Mouse (Mus musculus) bone marrow, adult 2 months (tissue): ENCODE measurements at regions not wholly inside any gene's neighbourhood (a gene's known extent, or its start where the extent isn't known, plus 50 kb on each side); places are given as distances from the start of the nearest gene placed in this dataset.

Experiments used
- H3K27ac ChIP-seq: fragments of 200-500 bp; 2 replicates; pipeline ENCODE4 v1.5.1; 2012; ENCODE audit warnings: low read depth, mild to moderate bottlenecking, control low read depth, inconsistent platforms, low read length; ENCODE audit not compliant: control insufficient read depth, poor library complexity, insufficient read depth
- H3K4me1 ChIP-seq: fragments of 200-500 bp; 2 replicates; pipeline ENCODE4 v1.6.1; 2011; ENCODE audit warnings: low read length; ENCODE audit not compliant: control insufficient read depth, insufficient read depth
- H3K4me3 ChIP-seq: fragments of 200-500 bp; replicated peaks from 2 replicates; pipeline ENCODE3; 2011; ENCODE audit warnings: mild to moderate bottlenecking, low read depth, low read length, control low read depth; ENCODE audit not compliant: control insufficient read depth
- CTCF ChIP-seq: fragments of 200-500 bp; IDR thresholded peaks from 2 replicates; pipeline ENCODE4 v1.5.1; 2011; ENCODE audit warnings: low read length, control low read depth; ENCODE audit not compliant: control insufficient read depth, insufficient read depth
- POLR2A ChIP-seq: fragments of 200-500 bp; IDR thresholded peaks from 2 replicates; pipeline ENCODE4 v1.6.1; 2011; ENCODE audit warnings: low read depth, mild to moderate bottlenecking, control low read depth, low read length, borderline replicate concordance; ENCODE audit not compliant: control insufficient read depth
- WGBS: fragments of 180-500 bp; shearing (Covaris S2); methylation state at CpG from one replicate; pipeline ENCODE4 v1.1.7; 2018; 5-methylcytosine and 5-hydroxymethylcytosine counted together

DNA sequence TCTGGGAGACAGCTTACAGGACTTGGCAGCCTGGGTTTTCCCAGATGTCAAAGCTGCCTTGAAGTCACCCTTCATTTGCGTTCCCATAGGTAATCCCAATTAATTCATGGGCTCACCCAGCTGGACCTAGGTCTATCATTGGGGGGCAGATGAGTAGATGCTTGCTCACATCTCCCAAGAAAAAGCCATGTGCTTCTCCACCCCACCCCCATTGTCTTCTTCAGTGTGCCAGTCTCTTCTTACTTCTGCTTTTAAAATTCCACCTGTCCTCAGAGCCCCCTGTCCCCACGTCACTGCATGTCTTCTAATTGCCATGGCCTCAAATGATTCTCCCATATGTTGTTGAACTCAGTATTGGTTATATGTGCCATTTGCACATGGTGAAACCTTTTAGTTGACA, 240.9 kb upstream of the Runx1 start:
- Histone ChIP-seq H3K4me1 (no peaks in the 10 kb centered on the region), H3K27ac (no peak overlapping the region), H3K4me3 (no peak overlapping the region)
- 49% methylated on average over 2 of the region's 2 CpGs for WGBS
- TF ChIP-seq CTCF (no peak), POLR2A (no peak)

DNA sequence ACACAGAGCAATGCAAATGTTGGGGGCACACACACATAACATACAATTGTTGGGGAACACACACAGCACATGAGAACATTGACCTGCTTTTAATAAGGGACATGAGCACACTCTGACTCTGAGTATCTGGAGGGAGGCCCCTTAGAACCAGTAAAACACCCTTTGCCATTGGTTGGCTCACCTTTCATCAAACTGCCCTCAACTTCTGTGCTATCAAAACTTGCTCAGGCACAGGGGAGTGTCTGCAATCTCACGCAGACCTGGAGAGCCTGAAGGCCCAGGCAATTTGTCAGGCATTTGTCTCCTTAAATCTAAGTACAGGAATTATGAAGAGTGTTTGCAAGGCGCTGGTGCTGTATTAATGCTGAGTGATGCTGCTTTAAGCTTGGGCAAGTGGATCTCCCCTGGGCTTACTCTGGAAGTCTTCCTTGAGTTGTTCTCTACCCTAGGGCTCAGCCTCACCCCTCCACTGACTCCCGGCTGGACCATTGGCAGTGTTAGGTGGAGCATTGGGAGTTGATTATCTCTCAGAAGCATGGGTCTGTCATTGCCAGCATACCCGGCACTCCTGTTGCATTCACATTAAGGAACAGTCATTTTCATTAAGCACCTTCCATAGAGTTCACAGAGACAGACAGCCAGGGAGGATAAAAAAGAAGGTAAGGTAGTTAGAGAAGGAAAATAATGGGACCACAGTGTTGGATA, 235.7 kb upstream of the Runx1 start:
- Histone ChIP-seq H3K4me3 (no peak overlapping the region), H3K4me1 (no peaks in the 10 kb centered on the region), H3K27ac (no peak overlapping the region)
- TF ChIP-seq CTCF (no peak), POLR2A (no peak)
- WGBS, result 72% methylated on average over 4 of the region's 4 CpGs

DNA sequence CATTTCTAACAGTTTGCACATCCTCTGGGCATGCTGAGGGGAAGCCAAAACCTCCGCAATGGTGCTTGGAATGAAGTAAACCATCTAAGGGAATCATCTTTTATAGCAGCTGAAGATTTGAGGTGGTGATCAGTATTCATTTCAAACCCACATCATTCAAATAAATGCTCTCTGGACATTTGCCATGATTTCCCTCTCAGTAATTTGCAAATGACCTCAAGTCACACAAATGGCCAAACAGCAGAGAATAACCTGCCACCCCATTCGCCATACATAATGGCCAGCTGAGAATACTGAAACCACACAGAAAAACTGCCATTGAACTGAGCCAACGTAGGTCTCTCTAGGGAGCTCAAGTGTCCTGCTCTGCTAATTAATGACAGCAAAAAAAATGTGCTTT, 230.3 kb upstream of the Runx1 start:
- H3K4me3 ChIP-seq, result no peak overlapping the region
- no peak for TF ChIP-seq POLR2A
- no peaks in the 10 kb centered on the region; the same call in 1 of the 2 replicates for H3K4me1 ChIP-seq
- 53% methylated on average over 3 of the region's 3 CpGs for WGBS
- no peak overlapping the region for H3K27ac ChIP-seq

DNA sequence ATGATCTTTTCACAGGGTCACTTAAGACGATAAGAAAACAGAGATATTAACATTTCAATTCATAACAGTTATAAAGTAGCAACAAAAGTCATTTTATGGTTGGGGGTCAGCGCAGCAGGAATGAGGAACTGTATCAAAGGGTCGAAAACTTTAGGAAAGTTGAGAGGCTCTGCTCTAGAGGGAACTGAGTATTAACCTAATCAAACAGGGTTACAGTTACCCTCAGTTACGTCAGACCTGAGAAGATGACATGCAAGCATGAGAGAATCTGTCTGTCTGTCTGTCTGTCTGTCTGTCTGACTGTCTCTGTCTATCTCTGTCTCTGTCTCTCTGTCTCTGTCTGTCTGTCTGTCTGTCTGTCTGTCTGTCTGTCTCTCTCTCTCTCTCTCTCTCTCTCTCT, 229.6 kb upstream of the Runx1 start:
- TF ChIP-seq CTCF (no peak), POLR2A (no peak)
- 50% methylated on average over 4 of the region's 4 CpGs for WGBS
- no peaks in the 10 kb centered on the region; the same call in 1 of the 2 replicates for H3K4me1 ChIP-seq

DNA sequence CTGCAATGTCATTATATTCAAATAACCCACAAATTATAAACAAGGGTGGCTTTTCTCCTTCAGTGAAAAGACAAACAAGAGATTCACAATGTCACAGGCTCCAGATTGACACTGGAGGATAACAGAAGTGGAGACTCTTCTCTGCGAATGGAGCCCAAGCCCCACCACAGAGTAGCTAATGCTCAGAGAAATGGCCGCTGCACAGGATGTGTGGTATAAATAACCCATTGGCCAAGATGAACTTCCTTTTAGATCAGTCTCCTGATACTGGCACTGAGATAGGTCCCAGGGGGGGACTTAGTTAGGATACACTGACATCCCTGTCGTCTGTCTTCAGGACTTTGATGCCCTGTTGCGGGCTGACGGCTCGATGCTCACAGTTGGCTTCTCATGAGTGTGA, 225.3 kb upstream of the Runx1 start:
- H3K4me1 ChIP-seq, result no peaks in the 10 kb centered on the region; the same call in 1 of the 2 replicates
- no peak overlapping the region for H3K27ac ChIP-seq
- no peak overlapping the region for H3K4me3 ChIP-seq
- no peak for TF ChIP-seq CTCF
- no peak for TF ChIP-seq POLR2A
- WGBS, result 38% methylated on average over 6 of the region's 6 CpGs

More for the DNA sequence above, 229.6 kb upstream of the Runx1 start:
- Histone ChIP-seq H3K4me3 (no peak overlapping the region), H3K27ac (no peak overlapping the region)

DNA sequence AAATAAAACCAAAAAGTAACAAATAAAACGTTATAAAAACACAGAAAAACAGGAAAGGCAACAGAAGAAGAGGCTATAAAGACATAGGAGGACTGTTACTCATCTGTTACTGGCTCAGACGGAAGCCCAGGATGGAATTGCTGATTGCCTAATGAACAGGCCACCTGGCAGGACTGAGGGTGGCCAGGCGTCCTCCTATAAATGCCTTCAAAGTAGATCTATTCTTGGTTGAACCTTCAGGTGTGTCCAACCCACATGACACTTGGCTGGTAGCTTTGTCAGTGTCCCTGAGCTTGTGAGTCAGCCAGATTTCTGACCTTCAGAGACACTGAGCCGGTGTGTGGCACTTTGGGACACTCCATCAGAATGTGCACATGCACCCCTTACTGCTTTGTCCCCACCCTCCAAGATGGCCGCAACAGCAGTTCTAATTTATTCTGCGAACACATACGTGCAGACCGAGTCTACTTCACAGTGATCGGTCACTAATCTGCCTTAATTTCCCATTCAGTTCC, 222.5 kb upstream of the Runx1 start:
- H3K4me1 ChIP-seq, result no peaks in the 10 kb centered on the region
- H3K4me3 ChIP-seq, result no peak overlapping the region
- no peak overlapping the region for H3K27ac ChIP-seq
- 82% methylated on average over 9 of the region's 9 CpGs for WGBS
- no peak for TF ChIP-seq CTCF
- no peak for TF ChIP-seq POLR2A

DNA sequence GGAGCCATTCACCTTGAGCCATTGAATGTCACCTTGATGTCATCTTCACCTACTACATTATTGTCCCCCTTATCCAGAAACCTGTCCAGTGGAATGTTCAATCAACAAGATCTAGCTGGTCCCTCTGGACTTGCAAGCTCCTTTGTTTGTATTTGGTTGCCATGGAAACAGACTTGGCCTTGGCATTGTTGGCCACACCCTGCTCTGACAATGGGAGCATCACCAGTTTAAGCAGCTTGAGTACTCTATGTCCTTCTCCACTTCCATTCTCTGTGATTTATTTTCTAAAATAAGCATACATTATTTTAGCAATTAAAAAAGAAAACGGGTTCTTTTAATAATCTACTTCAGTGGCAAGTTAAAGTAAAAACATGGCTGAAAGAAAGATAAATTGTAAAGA, 221.6 kb upstream of the Runx1 start:
- WGBS, result 65% methylated on average over 1 of the region's 1 CpGs
- no peak overlapping the region for H3K27ac ChIP-seq
- H3K4me3 ChIP-seq, result no peak overlapping the region
- H3K4me1 ChIP-seq, result no peaks in the 10 kb centered on the region
- TF ChIP-seq CTCF (no peak), POLR2A (no peak)

DNA sequence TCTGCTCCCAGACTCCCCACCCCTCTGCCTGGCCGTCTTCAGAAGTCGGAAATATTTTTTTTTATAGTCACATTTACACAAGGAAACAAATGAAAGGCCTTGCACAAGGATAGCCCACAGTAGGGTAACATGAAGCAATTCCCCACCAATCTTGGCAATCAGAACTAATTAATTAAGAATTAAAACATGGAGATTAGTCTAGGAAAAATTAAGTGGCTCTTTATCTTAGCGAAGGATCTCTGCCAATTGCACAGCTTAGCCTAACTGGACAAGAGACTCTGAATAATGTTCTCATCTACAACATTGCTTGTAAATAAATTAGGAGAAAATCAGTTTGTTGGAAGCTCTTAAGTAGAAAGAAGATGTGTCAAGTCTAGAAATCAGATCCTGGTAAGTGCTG, 220.3 kb upstream of the Runx1 start:
- no peaks in the 10 kb centered on the region for H3K4me1 ChIP-seq
- H3K27ac ChIP-seq, result no peak overlapping the region
- WGBS, result 81% methylated on average over 3 of the region's 3 CpGs
- no peak overlapping the region for H3K4me3 ChIP-seq
- TF ChIP-seq POLR2A (no peak), CTCF (no peak)

DNA sequence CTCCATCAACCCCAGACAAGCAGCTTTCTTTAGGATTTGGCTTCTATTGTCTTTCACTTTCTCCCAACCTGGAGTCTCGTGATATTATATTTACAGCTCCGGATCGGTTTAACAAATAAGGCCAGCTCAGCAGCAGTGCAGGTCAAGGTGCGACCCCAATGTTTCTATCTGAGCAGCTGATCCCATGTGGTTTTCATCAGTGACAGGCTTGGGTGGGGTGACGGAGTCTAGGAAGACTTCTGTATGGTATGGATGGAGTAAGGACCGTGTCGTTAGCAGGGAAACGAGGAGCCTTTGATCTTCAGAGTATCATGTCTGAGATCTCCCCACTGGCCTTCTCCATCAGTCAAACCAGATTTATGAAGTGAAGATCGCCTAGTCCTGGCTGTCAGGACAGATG, 217.4 kb upstream of the Runx1 start:
- WGBS, result 85% methylated on average over 9 of the region's 9 CpGs
- TF ChIP-seq CTCF (no peak), POLR2A (no peak)

More for the DNA sequence above, 217.4 kb upstream of the Runx1 start:
- Histone ChIP-seq H3K27ac (no peak overlapping the region), H3K4me1 (no peaks in the 10 kb centered on the region), H3K4me3 (no peak overlapping the region)
